Mouse (Mus musculus) stomach, postnatal 0 days (tissue): ENCODE measurements around the gene Zcchc24.

ENCODE experiments used
- CTCF ChIP-seq: IDR thresholded peaks from 2 replicates; pipeline ENCODE4 v1.5.1; 2016; ENCODE audit warnings: antibody characterized with exemption, low read depth, mild to moderate bottlenecking, moderate library complexity
- EP300 ChIP-seq: optimal IDR thresholded peaks from 2 replicates; pipeline ENCODE3; 2016; ENCODE audit warnings: antibody characterized with exemption

DNA sequence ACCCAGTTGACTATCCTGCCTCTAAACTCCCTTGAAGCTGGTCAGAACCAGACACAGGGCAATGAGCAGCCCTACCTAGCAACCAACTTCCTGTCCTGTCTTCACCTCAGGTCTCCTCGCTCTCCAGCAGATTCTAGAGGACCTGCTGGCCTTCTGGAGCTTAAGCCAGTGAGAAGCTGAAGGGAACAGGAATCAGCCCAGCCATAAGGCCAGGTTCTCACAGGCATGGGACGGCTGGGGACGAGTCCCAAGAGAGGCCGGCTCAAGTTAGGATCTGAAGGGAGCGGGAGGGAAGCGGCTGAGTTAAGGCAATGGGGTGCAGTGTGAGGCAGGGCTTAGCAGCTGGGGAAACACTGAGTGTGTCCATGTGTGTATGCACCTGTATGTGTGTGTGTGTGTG is 22.5 kb downstream of the Zcchc24 start:
- TF ChIP-seq CTCF = no peak
- no peak for TF ChIP-seq EP300
